Mouse (Mus musculus): ENCODE results near the gene Gatad2b. TPM values are rescaled to one million over a fixed set of nuclear protein-coding genes. Genes with fewer than 3 reads are reported as not detected.

Gene Gatad2b
- total and polyA plus RNA-seq, 2 experiments from 2014 or later: 12.6 to 34.1 TPM

GRCm38 (mm10) chr3:90253653-90254418, 39.1 kb upstream of the Gatad2b start, which contains the start of gene Crtc2:
TSS of gene Crtc2 (plus strand) at chr3:90254163.
- peak within 1 kb of the TSS; percentile 69 for H3K4me3 ChIP-seq (ENCODE audit: low read depth, low read length)
- DNase-seq (peak; percentile 96), ATAC-seq (peak; percentile 99)
- H3K27me3 ChIP-seq (ENCODE audit: insufficient read depth, low read length): no peaks in the 10 kb centered on the region
- WGBS: 1% methylated on average over 40 of the region's 40 CpGs
- H3K9ac ChIP-seq: peak within 1 kb of the TSS; percentile 81
- H3K4me1 ChIP-seq (ENCODE audit: insufficient read depth): peaks cover 10% of the 10 kb centered on the region; the same call in 1 of the 2 replicates
- TF ChIP-seq CTCF (IDR thresholded peaks at IDR 0.05; ENCODE audit: low read depth): no peak
- H3K27ac ChIP-seq (ENCODE audit: low read depth, low read length): peak within 1 kb of the TSS; percentile 76
- peaks cover 18% of the 10 kb centered on the region for H3K36me3 ChIP-seq (ENCODE audit: insufficient read depth)
- H3K9me3 ChIP-seq (ENCODE audit: low read length): no peaks in the 10 kb centered on the region
- H3K4me2 ChIP-seq (ENCODE audit: low read depth): peak within 1 kb of the TSS; percentile 75

- H3K27ac ChIP-seq (ENCODE audit: low read depth, low read length): peak overlapping the region; percentile 76
- no peaks in the 10 kb centered on the region for H3K9me3 ChIP-seq (ENCODE audit: low read length)
- peak; percentile 39 for ATAC-seq
- DNase-seq: peak; percentile 10
- H3K36me3 ChIP-seq (ENCODE audit: insufficient read depth): peaks cover 25% of the 10 kb centered on the region
- H3K9ac ChIP-seq: peak overlapping the region; percentile 81
- H3K4me1 ChIP-seq (ENCODE audit: insufficient read depth): peaks cover 9% of the 10 kb centered on the region; the same call in 1 of the 2 replicates
- no peaks in the 10 kb centered on the region for H3K27me3 ChIP-seq (ENCODE audit: insufficient read depth, low read length)
- H3K4me2 ChIP-seq (ENCODE audit: low read depth): peak overlapping the region; percentile 75
- 1% methylated on average over 41 of the region's 41 CpGs for WGBS
- H3K4me3 ChIP-seq (ENCODE audit: low read depth, low read length): peak overlapping the region; percentile 69
- TF ChIP-seq CTCF (IDR thresholded peaks at IDR 0.05; ENCODE audit: low read depth): peak; percentile 3; the same call in 1 of the 2 replicates
Observed at GRCm38 (mm10) chr3:90254419-90255193, 38.4 kb upstream of the Gatad2b start.

DNA sequence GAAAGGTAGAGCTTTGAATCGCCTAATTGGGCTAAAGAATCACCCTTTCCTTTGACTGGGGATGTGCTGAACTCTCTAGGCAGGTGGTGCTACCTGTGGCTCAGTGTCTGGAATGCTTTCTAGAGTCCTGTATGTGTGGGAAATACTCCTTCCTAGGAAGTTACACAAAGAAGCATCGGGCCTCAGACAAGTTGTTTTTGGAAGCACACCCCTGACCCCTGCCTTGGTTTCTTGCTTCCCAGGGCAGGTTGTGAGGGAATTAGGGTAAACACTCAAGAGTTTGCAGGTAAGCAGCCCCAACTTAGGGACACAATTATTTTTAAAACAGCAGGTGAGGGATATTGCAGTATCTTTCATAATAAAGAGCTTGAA, 37.8 kb upstream of the Gatad2b start:
- ATAC-seq (no peak), DNase-seq (no peak)
- H3K9me3 ChIP-seq (ENCODE audit: low read length): no peaks in the 10 kb centered on the region
- no peak overlapping the region for H3K27ac ChIP-seq (ENCODE audit: low read depth, low read length)
- H3K4me2 ChIP-seq (ENCODE audit: low read depth): peak overlapping the region; percentile 75
- H3K4me3 ChIP-seq (ENCODE audit: low read depth, low read length): peak overlapping the region; percentile 69
- peak overlapping the region; percentile 81 for H3K9ac ChIP-seq
- WGBS: 23% methylated on average over 2 of the region's 2 CpGs
- peaks cover 9% of the 10 kb centered on the region; the same call in 1 of the 2 replicates for H3K4me1 ChIP-seq (ENCODE audit: insufficient read depth)
- TF ChIP-seq CTCF (IDR thresholded peaks at IDR 0.05; ENCODE audit: low read depth): no peak
- H3K27me3 ChIP-seq (ENCODE audit: insufficient read depth, low read length): no peaks in the 10 kb centered on the region
- H3K36me3 ChIP-seq (ENCODE audit: insufficient read depth): peaks cover 31% of the 10 kb centered on the region

GRCm38 (mm10) chr3:90255784-90256353, 37.1 kb upstream of the Gatad2b start:
- no peak overlapping the region for H3K27ac ChIP-seq (ENCODE audit: low read depth, low read length)
- 92% methylated on average over 14 of the region's 14 CpGs for WGBS
- no peak overlapping the region for H3K4me3 ChIP-seq (ENCODE audit: low read depth, low read length)
- H3K4me1 ChIP-seq (ENCODE audit: insufficient read depth): peaks cover 9% of the 10 kb centered on the region; the same call in 1 of the 2 replicates
- H3K36me3 ChIP-seq (ENCODE audit: insufficient read depth): peaks cover 38% of the 10 kb centered on the region
- no peak for TF ChIP-seq CTCF (IDR thresholded peaks at IDR 0.05; ENCODE audit: low read depth)
- DNase-seq (no peak), ATAC-seq (no peak)
- H3K9me3 ChIP-seq (ENCODE audit: low read length): no peaks in the 10 kb centered on the region
- H3K9ac ChIP-seq: no peak overlapping the region
- no peaks in the 10 kb centered on the region for H3K27me3 ChIP-seq (ENCODE audit: insufficient read depth, low read length)
- no peak overlapping the region for H3K4me2 ChIP-seq (ENCODE audit: low read depth)

DNA sequence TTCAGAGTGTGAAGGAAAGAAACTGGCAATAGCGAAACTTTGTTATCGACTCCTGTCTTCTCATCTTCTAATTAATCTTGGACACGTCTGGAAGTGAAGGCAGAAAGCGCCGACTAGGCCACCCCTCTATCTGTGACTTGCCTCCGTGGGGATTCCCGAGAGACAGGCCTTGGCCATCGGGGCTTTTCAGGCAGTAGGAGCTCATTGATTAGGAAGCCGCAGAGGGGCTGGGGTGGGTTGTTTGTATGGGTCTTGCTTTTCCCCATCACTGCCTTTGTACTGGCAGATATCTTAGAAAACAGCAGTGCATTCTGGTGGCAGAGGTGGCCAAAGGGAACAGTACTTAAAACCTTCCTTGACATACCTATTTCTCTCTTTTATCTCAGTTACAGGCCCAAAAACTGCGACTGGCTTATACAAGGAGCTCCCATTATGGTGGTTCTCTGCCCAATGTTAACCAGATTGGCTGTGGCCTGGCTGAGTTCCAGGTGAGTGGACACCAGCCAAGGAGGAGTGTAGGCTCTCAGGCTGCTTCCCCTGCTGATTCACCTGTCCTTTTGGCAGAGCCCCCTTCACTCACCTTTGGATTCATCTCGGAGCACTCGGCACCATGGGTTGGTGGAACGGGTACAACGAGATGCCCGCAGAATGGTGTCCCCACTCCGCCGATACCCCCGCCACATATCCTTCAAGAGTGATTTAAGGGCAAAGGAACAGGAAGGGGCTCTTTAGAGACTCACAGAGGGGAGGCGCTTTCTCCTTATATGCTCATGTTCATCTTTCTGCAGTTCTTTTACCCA, 36.0 kb upstream of the Gatad2b start:
- no peak overlapping the region for H3K27ac ChIP-seq (ENCODE audit: low read depth, low read length)
- no peak overlapping the region for H3K9ac ChIP-seq
- no peak for TF ChIP-seq CTCF (IDR thresholded peaks at IDR 0.05; ENCODE audit: low read depth)
- 91% methylated on average over 19 of the region's 19 CpGs for WGBS
- H3K27me3 ChIP-seq (ENCODE audit: insufficient read depth, low read length): no peaks in the 10 kb centered on the region
- DNase-seq (no peak), ATAC-seq (no peak)
- H3K9me3 ChIP-seq (ENCODE audit: low read length): no peaks in the 10 kb centered on the region
- H3K36me3 ChIP-seq (ENCODE audit: insufficient read depth): peaks cover 43% of the 10 kb centered on the region
- no peak overlapping the region for H3K4me3 ChIP-seq (ENCODE audit: low read depth, low read length)
- H3K4me1 ChIP-seq (ENCODE audit: insufficient read depth): peaks cover 9% of the 10 kb centered on the region; the same call in 1 of the 2 replicates
- no peak overlapping the region for H3K4me2 ChIP-seq (ENCODE audit: low read depth)

GRCm38 (mm10) chr3:90258521-90258920, 34.5 kb upstream of the Gatad2b start:
- Histone ChIP-seq H3K4me3 (ENCODE audit: low read depth, low read length) (no peak overlapping the region), H3K27ac (ENCODE audit: low read depth, low read length) (no peak overlapping the region), H3K27me3 (ENCODE audit: insufficient read depth, low read length) (no peaks in the 10 kb centered on the region), H3K36me3 (ENCODE audit: insufficient read depth) (peaks cover 58% of the 10 kb centered on the region), H3K4me2 (ENCODE audit: low read depth) (no peak overlapping the region), H3K9ac (no peak overlapping the region), H3K4me1 (ENCODE audit: insufficient read depth) (peaks cover 9% of the 10 kb centered on the region; the same call in 1 of the 2 replicates), H3K9me3 (ENCODE audit: low read length) (no peaks in the 10 kb centered on the region)
- DNase-seq: no peak
- 94% methylated on average over 4 of the region's 4 CpGs for WGBS
- no peak for ATAC-seq
- no peak for TF ChIP-seq CTCF (IDR thresholded peaks at IDR 0.05; ENCODE audit: low read depth)

Data from forebrain, postnatal 0 days (tissue).